Mouse (Mus musculus) monocyte, adult 5-6 weeks (primary cell): ENCODE measurements around the gene Prrc2b. TPM values are rescaled to one million over a fixed set of nuclear protein-coding genes. Genes with fewer than 3 reads are reported as not detected.

Source experiments
- ATAC-seq: fragments of 153-309, 156-312 bp; replicated peaks from 2 replicates; pipeline ENCODE4 v1.8.0; 2017; ENCODE audit warnings: mild to moderate bottlenecking; ENCODE audit not compliant: low TSS enrichment, insufficient number of reproducible peaks, severe bottlenecking, poor library complexity, low FRiP score
- total RNA-seq: library from RNA; stranded (forward); fragments of 200-1000, 200-491, 200-594 nt; gene quantifications from 3 replicates; pipeline ENCODE4 v1.2.3, GENCODE M21; 2017

Gene Prrc2b
- total RNA-seq, 1 experiment from 2014 or later, result 22.1 TPM

- no peak for ATAC-seq
Measured at GRCm38 (mm10) chr2:32207682-32208081, 56.8 kb downstream of the Prrc2b start.

GRCm38 (mm10) chr2:32211689-32212088, 60.8 kb downstream of the Prrc2b start:
- no peak for ATAC-seq

- no peak for ATAC-seq
Measured at GRCm38 (mm10) chr2:32213000-32213399, 62.1 kb downstream of the Prrc2b start.

GRCm38 (mm10) chr2:32215576-32215975, 64.7 kb downstream of the Prrc2b start:
- ATAC-seq, result no peak

- ATAC-seq, result no peak
Measured at GRCm38 (mm10) chr2:32216506-32216905, 65.6 kb downstream of the Prrc2b start.

GRCm38 (mm10) chr2:32217656-32218055, 66.8 kb downstream of the Prrc2b start:
- no peak for ATAC-seq

- no peak for ATAC-seq
Measured at GRCm38 (mm10) chr2:32218113-32218512, 67.2 kb downstream of the Prrc2b start.

GRCm38 (mm10) chr2:32218541-32219334, 67.9 kb downstream of the Prrc2b start:
- no peak for ATAC-seq

GRCm38 (mm10) chr2:32219501-32219900, 68.6 kb downstream of the Prrc2b start:
- ATAC-seq, result no peak

- ATAC-seq, result no peak
Measured at GRCm38 (mm10) chr2:32220021-32220420, 69.1 kb downstream of the Prrc2b start.

GRCm38 (mm10) chr2:32220969-32221368, 70.1 kb downstream of the Prrc2b start:
- ATAC-seq, result no peak

- ATAC-seq, result no peak
Measured at GRCm38 (mm10) chr2:32221577-32221976, 70.7 kb downstream of the Prrc2b start.

GRCm38 (mm10) chr2:32222057-32222456, 71.2 kb downstream of the Prrc2b start:
- no peak for ATAC-seq

- no peak for ATAC-seq
Measured at GRCm38 (mm10) chr2:32235433-32235832, 84.6 kb downstream of the Prrc2b start.

GRCm38 (mm10) chr2:32235886-32236759, 85.2 kb downstream of the Prrc2b start, which contains the start of gene Pomt1:
Pomt1 (plus strand) TSS chr2:32236590.
- peak; percentile 90 for ATAC-seq

- ATAC-seq, result peak; percentile 38; the same call in 1 of the 2 replicates
Measured at GRCm38 (mm10) chr2:32236760-32237487, 86.0 kb downstream of the Prrc2b start.

- ATAC-seq, result no peak
Measured at GRCm38 (mm10) chr2:32237571-32237970, 86.7 kb downstream of the Prrc2b start.

GRCm38 (mm10) chr2:32238708-32239435, 88.0 kb downstream of the Prrc2b start:
- no peak for ATAC-seq
